Mouse (Mus musculus) ovary, postnatal 10 days (tissue): Measurements from ENCODE around the gene Tbc1d14.

Source experiments
- DNase-seq: peaks from one replicate; pipeline ENCODE4 v3.0.0; 2022; ENCODE audit warnings: low spot score

The Tbc1d14 gene

GRCm38 (mm10) chr5:36553886-36554285, 39.2 kb downstream of the Tbc1d14 start:
- no peak for DNase-seq

- no peak for DNase-seq
Measured at GRCm38 (mm10) chr5:36553056-36553606, 39.9 kb downstream of the Tbc1d14 start.

- DNase-seq, result no peak
Measured at GRCm38 (mm10) chr5:36552391-36552790, 40.7 kb downstream of the Tbc1d14 start.

- DNase-seq, result no peak
Measured at GRCm38 (mm10) chr5:36549243-36549642, 43.8 kb downstream of the Tbc1d14 start.

DNA sequence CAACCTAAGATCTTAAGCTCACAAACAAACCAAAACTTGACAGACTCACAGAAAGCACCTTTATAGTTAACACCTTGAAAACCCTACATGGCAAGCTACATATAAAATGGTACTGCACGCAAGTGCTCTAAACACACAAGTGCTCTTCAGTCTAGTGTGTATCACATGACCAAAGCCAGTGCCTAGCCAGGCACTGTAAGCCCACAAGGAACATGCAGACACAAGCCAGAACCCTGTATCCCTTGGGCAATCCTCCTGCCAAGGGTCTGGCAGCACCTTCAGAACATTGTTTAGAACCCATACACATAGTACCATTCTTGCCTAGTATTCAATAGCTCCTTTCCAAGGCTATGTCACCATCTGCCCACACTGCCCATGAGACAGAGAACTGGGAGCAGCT, 48.3 kb downstream of the Tbc1d14 start:
- DNase-seq, result no peak

DNA sequence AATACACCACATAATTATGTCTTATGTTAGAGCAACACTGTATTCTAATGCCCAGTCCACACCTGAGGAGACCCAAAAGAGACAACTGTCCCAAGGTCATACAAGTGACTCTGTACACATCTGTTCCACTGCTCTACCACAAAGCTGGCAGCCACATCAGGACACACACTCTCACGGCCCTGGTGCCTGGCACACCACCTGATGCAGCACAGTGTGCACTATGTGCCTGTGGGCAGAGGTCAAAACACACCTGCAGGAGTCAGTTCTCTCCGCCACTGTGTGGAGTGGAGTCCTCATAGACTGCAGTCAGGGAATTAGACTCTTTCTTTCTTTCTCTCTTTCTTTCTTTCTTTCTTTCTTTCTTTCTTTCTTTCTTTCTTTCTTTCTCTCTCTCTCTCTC, 52.1 kb downstream of the Tbc1d14 start:
- DNase-seq, result no peak

DNA sequence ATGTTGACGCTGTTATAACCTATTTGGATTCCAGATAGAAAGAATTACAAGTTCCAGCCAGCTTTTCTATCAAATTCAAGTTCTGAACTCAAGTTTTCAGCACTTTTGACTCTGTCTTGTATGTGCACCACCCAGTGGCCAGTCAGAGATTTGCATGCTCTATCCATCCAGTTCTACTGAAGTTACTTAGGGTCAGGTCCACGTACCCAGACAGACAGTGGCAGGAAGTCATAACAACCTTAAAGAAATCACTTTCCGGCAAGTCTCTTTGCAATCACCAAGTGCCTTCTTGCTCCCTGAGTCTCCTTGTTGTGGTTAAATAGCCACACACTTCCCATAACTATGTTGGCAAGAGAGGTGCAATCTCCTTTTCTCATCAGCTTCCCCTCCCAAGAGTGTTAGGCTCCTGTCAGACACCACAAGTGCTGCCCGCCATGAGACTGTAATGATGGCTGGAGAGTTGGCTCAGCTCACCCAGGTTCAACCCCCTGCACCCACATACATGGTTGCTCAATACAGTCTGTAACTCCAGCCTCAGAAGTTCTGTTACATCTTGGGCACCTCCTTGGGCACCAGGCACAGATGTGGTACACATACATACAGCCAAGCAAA, 54.4 kb downstream of the Tbc1d14 start:
- no peak for DNase-seq

DNA sequence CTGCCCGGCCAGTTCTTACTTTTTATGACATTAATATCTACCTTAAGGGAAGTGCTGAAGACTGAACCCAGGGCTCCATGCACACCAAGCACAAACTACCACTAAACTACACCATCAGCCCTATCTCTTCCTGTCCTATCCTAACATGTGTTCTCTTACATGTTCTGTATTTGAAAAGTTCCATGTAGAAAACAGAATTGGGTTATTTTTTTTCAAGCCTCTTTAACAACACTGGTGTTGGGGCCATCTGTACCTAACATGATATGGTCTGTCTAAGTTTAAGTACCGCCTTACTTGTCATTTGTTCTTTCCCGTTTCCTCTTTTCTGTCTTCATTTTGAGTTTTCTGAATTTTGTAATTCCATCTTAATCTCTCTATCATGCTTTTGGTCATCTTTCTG, 56.7 kb downstream of the Tbc1d14 start:
- no peak for DNase-seq

- DNase-seq, result no peak
Measured at GRCm38 (mm10) chr5:36535438-36536176, 57.5 kb downstream of the Tbc1d14 start.

GRCm38 (mm10) chr5:36534455-36535030, 58.5 kb downstream of the Tbc1d14 start:
- no peak for DNase-seq

- peak; percentile 86 for DNase-seq
Measured at GRCm38 (mm10) chr5:36530129-36530751, 62.8 kb downstream of the Tbc1d14 start.

DNA sequence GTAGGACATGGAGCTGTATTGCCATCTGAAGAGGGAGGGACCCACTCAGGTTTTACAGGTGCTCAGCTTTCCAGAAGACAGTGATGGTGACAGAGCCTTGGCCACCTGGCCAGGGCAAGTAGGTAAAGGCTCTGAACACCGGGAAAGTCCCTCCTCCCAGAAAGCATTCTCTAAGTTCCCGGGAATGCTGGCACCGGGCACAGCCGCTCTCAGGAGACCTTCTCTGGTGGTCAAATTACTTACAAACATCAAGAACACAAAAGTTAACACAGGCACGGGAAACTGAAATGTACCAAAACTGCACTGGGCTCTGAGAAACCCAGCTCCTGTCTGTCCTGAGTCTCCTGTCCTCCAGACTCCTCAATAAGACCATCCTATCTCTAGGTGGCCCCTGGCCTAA, 63.4 kb downstream of the Tbc1d14 start:
- no peak for DNase-seq

DNA sequence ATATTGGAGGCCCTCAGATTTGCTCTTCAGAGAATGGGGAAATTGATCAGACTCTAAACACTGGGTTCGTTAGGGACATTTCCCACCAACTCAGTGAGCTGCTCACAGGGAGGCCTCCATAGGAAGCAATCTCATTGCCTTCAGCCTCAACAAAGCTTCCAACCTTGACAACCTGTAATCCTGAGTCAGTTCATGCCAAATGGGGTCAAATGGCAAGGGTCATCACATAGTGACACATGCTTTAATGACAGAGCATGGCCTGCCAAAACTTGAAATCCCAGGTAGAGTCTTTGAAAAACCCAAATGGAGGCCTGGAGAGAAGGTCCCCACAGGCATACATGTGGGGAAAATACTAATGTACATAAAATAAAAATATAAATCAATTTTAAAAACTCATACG, 66.2 kb downstream of the Tbc1d14 start:
- no peak for DNase-seq

GRCm38 (mm10) chr5:36526274-36526673, 66.8 kb downstream of the Tbc1d14 start:
- DNase-seq, result no peak

GRCm38 (mm10) chr5:36525216-36525615, 67.9 kb downstream of the Tbc1d14 start:
- no peak for DNase-seq

DNA sequence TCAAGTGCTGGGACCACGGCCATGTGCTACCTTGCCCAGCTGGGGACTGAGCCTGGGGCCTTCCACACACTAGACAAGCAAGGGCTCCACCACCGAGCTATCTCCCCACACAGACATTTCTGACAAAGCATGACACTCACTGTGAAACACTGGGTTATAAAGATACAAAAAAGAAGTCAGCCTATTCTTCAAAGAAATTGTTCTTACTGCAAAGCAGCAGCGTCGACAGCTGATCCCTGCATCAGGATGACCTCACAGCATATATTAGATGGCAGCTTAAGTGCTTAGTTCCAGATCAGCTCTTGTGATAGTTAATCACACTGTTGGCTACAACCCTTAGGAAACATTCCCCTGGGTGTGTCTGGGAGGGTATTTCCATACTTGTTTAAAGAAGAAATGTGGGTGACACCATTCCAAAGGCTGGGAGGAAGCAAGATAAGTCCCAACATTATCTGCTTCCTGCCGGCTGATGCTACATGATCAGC, 69.8 kb downstream of the Tbc1d14 start:
- DNase-seq, result no peak

- no peak for DNase-seq
Measured at GRCm38 (mm10) chr5:36522782-36523181, 70.3 kb downstream of the Tbc1d14 start.

DNA sequence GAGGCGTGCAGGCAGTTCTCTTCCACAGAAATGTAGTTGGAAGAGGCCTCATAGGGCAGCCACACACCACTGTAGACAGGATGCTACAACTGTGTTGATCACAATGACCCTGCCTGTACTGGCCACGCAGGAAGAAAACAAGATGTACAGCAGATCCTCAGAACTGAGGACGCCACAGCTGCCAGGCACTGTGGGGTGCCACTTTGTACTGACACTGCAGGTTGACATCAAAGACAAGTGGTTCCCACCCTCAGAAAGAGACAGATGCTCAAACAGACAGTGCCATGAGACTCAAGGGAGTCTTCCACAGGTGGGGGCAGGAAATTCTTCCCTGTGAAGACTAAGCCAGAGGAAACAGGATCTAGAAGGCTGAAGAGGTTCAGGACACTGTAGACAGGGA, 73.3 kb downstream of the Tbc1d14 start:
- no peak for DNase-seq

DNA sequence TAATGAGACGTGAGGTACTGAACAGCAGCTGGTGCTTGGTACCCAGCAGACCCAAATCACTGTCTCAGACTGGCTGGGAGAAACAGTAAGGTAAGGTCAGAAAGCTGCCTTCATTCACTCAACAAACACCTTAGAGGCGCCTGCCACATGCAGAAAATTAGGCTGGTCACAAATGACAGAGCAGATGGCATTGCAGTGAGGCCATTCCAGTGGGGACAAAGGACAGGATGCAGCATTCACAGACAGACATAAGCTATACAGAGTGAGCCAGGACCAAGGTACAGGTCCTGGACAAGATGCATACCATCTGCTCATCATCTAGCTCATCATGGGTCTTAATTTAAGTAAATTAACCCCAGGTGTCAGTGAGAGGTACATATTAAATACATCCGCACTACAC, 75.5 kb downstream of the Tbc1d14 start:
- no peak for DNase-seq

GRCm38 (mm10) chr5:36515558-36515957, 77.5 kb downstream of the Tbc1d14 start:
- DNase-seq, result no peak

DNA sequence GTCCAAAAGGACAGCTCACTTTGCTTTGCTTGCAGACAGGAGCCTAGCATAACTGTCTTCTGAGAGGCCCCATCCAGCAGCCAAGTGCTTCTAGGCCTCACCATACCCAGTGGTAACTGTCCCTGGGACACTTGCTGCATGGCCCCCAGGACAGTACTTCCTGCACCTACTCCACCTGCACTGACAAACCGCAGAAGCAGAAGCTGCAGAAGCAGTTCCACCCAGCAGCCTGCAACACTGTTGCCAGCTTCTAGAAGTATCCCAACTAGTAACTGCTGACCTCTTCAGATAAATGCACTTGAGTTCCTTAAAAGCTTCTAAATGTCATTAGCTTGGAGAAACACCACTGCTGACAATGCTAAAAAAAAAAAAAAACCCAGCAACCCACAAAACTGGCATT, 78.0 kb downstream of the Tbc1d14 start:
- DNase-seq, result no peak

- no peak for DNase-seq
Measured at GRCm38 (mm10) chr5:36510956-36511355, 82.1 kb downstream of the Tbc1d14 start.

DNA sequence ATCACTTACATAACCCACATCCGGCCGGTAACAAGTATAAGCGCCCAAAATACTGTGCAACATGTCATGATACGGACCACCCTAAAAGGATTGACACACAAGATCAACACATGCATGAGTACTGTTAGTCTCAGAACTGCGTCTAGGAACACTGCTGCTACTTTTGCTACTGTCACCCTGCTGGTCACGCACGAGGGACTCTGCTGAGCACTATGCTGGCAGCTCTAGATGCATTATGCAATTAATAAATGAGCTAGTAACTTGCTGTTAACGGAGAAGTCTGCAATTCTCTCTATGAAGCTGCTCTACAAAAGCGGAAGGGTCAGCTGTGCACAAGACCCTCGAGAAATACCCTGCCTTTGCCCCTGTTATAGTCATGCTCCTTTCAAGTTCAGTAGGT, 84.7 kb downstream of the Tbc1d14 start:
- no peak for DNase-seq
